In genomic region chr5:74126015-74126896, GRCm38 (mm10) we compare ENCODE assay signal across 8 mouse cellular contexts. TPM values are rescaled to one million over a fixed set of nuclear protein-coding genes. Genes with fewer than 3 reads are reported as not detected.
DNase-seq lines count a peak whose midpoint lies in the region; ATAC-seq and TF ChIP-seq lines count a peak whose summit lies in the region.

No protein-coding gene starts in this region.

- H3K9me3 ChIP-seq in ES-E14 (ENCODE audit: control insufficient read depth, insufficient read depth, low read depth, low read length), result no peaks in the 10 kb centered on the region
- H3K9me3 ChIP-seq in forebrain, embryonic 13.5 days (replicated peaks), result no peaks in the 10 kb centered on the region
- H3K9me3 ChIP-seq in heart, embryonic 16.5 days (replicated peaks; ENCODE audit: control insufficient read depth, low read length), result no peaks in the 10 kb centered on the region
- no peaks in the 10 kb centered on the region for H3K9me3 ChIP-seq in liver, embryonic 15.5 days (replicated peaks)
- 0 out of 2 replicates have a peak, but pooled peaks cover 5% of the 10 kb centered on the region for H3K9me3 ChIP-seq in stomach, embryonic 16.5 days (replicated peaks; ENCODE audit: control insufficient read depth, low read length)

- 68% methylated on average over 32 of the region's 32 CpGs for WGBS in forebrain, embryonic 13.5 days
- WGBS in heart, embryonic 16.5 days, result 54% methylated on average over 32 of the region's 32 CpGs
- WGBS in liver, embryonic 15.5 days (ENCODE audit: insufficient replicate concordance), result 47% methylated on average over 32 of the region's 32 CpGs
- WGBS in stomach, embryonic 16.5 days, result 59% methylated on average over 32 of the region's 32 CpGs

- H3K9ac ChIP-seq in ES-E14 (ENCODE audit: insufficient read depth, low read depth, low read length, poor library complexity, severe bottlenecking), result peak overlapping the region; percentile 70
- no peak overlapping the region for H3K9ac ChIP-seq in forebrain, embryonic 13.5 days
- H3K9ac ChIP-seq in heart, embryonic 16.5 days (ENCODE audit: low read length), result peak overlapping the region; percentile 60
- H3K9ac ChIP-seq in liver, embryonic 15.5 days, result peak overlapping the region; percentile 9
- H3K9ac ChIP-seq in stomach, embryonic 16.5 days (ENCODE audit: low read length), result peak overlapping the region; percentile 57

- peak; percentile 84 for DNase-seq in ES-E14 (ENCODE audit: low read depth, low spot score)
- peak; percentile 49 for DNase-seq in cerebellum, adult 11 months
- DNase-seq in kidney, postnatal 14 days, result peak; percentile 81
- DNase-seq in neural tube, embryonic 10.5 days (ENCODE audit: extremely low spot score, low spot score), result peak; percentile 61

- peak; percentile 98 for ATAC-seq in forebrain, embryonic 13.5 days
- ATAC-seq in heart, embryonic 16.5 days (replicated peaks; ENCODE audit: extremely low read depth, insufficient read depth, low FRiP score), result peak; percentile 93
- peak; percentile 97 for ATAC-seq in liver, embryonic 15.5 days (ENCODE audit: insufficient read depth)
- peak; percentile 90 for ATAC-seq in stomach, embryonic 16.5 days (ENCODE audit: insufficient read depth, low FRiP score)

- in situ Hi-C loops in ES-E14 (cut with MboI; ENCODE audit: low sequenced_read_pairs in 2 of 2, unreplicated experiment in 2 of 2), result no loop called here

- H3K36me3 ChIP-seq in ES-E14 (ENCODE audit: control insufficient read depth, insufficient read depth, low read length, poor library complexity, severe bottlenecking), result no peaks in the 10 kb centered on the region
- no peaks in the 10 kb centered on the region for H3K36me3 ChIP-seq in forebrain, embryonic 13.5 days (ENCODE audit: poor library complexity, severe bottlenecking)
- no peaks in the 10 kb centered on the region for H3K36me3 ChIP-seq in heart, embryonic 16.5 days (ENCODE audit: control insufficient read depth, insufficient read depth)
- no peaks in the 10 kb centered on the region for H3K36me3 ChIP-seq in liver, embryonic 15.5 days (replicated peaks)
- H3K36me3 ChIP-seq in stomach, embryonic 16.5 days (ENCODE audit: control insufficient read depth, insufficient read depth, low read length), result no peaks in the 10 kb centered on the region

- no peak overlapping the region for H3K27ac ChIP-seq in ES-E14 (ENCODE audit: insufficient read depth, low read depth, low read length, poor library complexity, severe bottlenecking)
- no peak overlapping the region for H3K27ac ChIP-seq in forebrain, embryonic 13.5 days
- peak overlapping the region; percentile 53 for H3K27ac ChIP-seq in heart, embryonic 16.5 days (ENCODE audit: low read length)
- no peak overlapping the region for H3K27ac ChIP-seq in liver, embryonic 15.5 days (replicated peaks)
- peak overlapping the region; percentile 29; the same call in 1 of the 2 replicates for H3K27ac ChIP-seq in stomach, embryonic 16.5 days (ENCODE audit: low read length)

- H3K4me2 ChIP-seq in forebrain, embryonic 13.5 days, result peak overlapping the region; percentile 41
- peak overlapping the region; percentile 50 for H3K4me2 ChIP-seq in heart, embryonic 16.5 days (ENCODE audit: low read depth, low read length)
- H3K4me2 ChIP-seq in liver, embryonic 15.5 days, result peak overlapping the region; percentile 63
- peak overlapping the region; percentile 43 for H3K4me2 ChIP-seq in stomach, embryonic 16.5 days (ENCODE audit: low read depth, low read length)

- no peaks in the 10 kb centered on the region for H3K27me3 ChIP-seq in forebrain, embryonic 13.5 days
- H3K27me3 ChIP-seq in heart, embryonic 16.5 days (ENCODE audit: control insufficient read depth, insufficient read depth, low read length), result no peaks in the 10 kb centered on the region
- H3K27me3 ChIP-seq in liver, embryonic 15.5 days, result no peaks in the 10 kb centered on the region
- H3K27me3 ChIP-seq in stomach, embryonic 16.5 days (ENCODE audit: control insufficient read depth, insufficient read depth, low read length), result no peaks in the 10 kb centered on the region

- peak overlapping the region; percentile 65 to 86 for H3K4me3 ChIP-seq in ES-E14 (ENCODE audit: insufficient read depth in 1 of 2, low read depth in 1 of 2, low read length in 2 of 2, poor library complexity in 1 of 2, severe bottlenecking in 1 of 2)
- H3K4me3 ChIP-seq in forebrain, embryonic 13.5 days, result peak overlapping the region; percentile 31
- H3K4me3 ChIP-seq in heart, embryonic 16.5 days (ENCODE audit: low read length), result peak overlapping the region; percentile 38
- H3K4me3 ChIP-seq in liver, embryonic 15.5 days (replicated peaks), result peak overlapping the region; percentile 52
- H3K4me3 ChIP-seq in stomach, embryonic 16.5 days (replicated peaks; ENCODE audit: low read length), result peak overlapping the region; percentile 38

- peaks cover 0 to 4% of the 10 kb centered on the region in 2 experiments; a peak in 2 of 4 replicates for H3K4me1 ChIP-seq in ES-E14 (ENCODE audit: control insufficient read depth in 2 of 2, insufficient read depth in 2 of 2, low read length in 2 of 2, poor library complexity in 1 of 2)
- no peaks in the 10 kb centered on the region for H3K4me1 ChIP-seq in forebrain, embryonic 13.5 days
- H3K4me1 ChIP-seq in heart, embryonic 16.5 days (ENCODE audit: control insufficient read depth, insufficient read depth, low read length), result peaks cover 2% of the 10 kb centered on the region; the same call in 1 of the 2 replicates
- H3K4me1 ChIP-seq in liver, embryonic 15.5 days (replicated peaks), result no peaks in the 10 kb centered on the region; the same call in 1 of the 2 replicates
- no peaks in the 10 kb centered on the region for H3K4me1 ChIP-seq in stomach, embryonic 16.5 days (ENCODE audit: control insufficient read depth, insufficient read depth, low read length)

TF ChIP-seq in ES-E14, 5 proteins besides CTCF, POLR2A, EP300 and RAD21:
- TF ChIP-seq ZC3H11A (IDR thresholded peaks at IDR 0.05; ENCODE audit: borderline replicate concordance, low read depth, low read length) (no peak), MAFK (IDR thresholded peaks at IDR 0.05; ENCODE audit: insufficient read depth, low read depth, low read length) (no peak), CHD2 (IDR thresholded peaks at IDR 0.05; ENCODE audit: low read depth, low read length) (peak; percentile 81), ZNF384 (IDR thresholded peaks at IDR 0.05; ENCODE audit: low read depth, low read length) (0 out of 2 replicates have a peak, but pooled peaks have one; percentile 5), HCFC1 (IDR thresholded peaks at IDR 0.05; ENCODE audit: borderline replicate concordance, insufficient read depth, low read length) (no peak)
TF ChIP-seq in ES-E14: peak in this region for 2.

RNA-seq across cellular contexts. Expression of gene Usp46, which starts 58.0 kb away (rescaled TPM):
- total RNA-seq in ES-E14 (2012; rRNA removed), result 10.5 and 13.8 TPM in 2 replicates
- 24.8 and 25.9 TPM in 2 replicates for polyA plus RNA-seq in forebrain, embryonic 13.5 days (2015; fragmentation: Nextera tagmentation; extraction: Ambion mirVana)
- polyA plus RNA-seq in heart, embryonic 16.5 days (2015; fragmentation: Nextera tagmentation; extraction: Ambion mirVana), result 27.8 and 31.3 TPM in 2 replicates
- polyA plus RNA-seq in liver, embryonic 15.5 days (2015; fragmentation: Nextera tagmentation; extraction: Ambion mirVana), result 19.6 and 20.9 TPM in 2 replicates
- 32.1 and 32.3 TPM in 2 replicates for polyA plus RNA-seq in stomach, embryonic 16.5 days (2015; fragmentation: Nextera tagmentation; extraction: Ambion mirVana)

Comparison
In these comparisons a context has a peak if more than half of its experiments do, and no peak if none do; other contexts are left out.
1. H3K27ac ChIP-seq: peak in heart, embryonic 16.5 days (single experiment) and stomach, embryonic 16.5 days (single experiment); none in ES-E14 (single experiment), forebrain, embryonic 13.5 days (single experiment) and liver, embryonic 15.5 days (single experiment).
2. Peak in every context shown above with its lines, with median percentiles within 50 percentile points of each other: DNase-seq, H3K4me3 ChIP-seq, ATAC-seq and H3K4me2 ChIP-seq.